Mouse (Mus musculus) midbrain, embryonic 11.5 days (tissue): ENCODE measurements around the gene Vash2. TPM values are rescaled to one million over a fixed set of nuclear protein-coding genes. Genes with fewer than 3 reads are reported as not detected.

Experiments used
- ATAC-seq: fragments of 200-750 bp; cut with Nextera tagmentation; 2 replicates; pipeline ENCODE4 v1.8.0; 2017; ENCODE audit warnings: moderate TSS enrichment, moderate library complexity; ENCODE audit not compliant: low FRiP score
- DNase-seq: peaks from one replicate; pipeline ENCODE4 v3.0.0; 2015; ENCODE audit warnings: low spot score; ENCODE audit errors: missing footprints
- H3K27ac ChIP-seq: fragments of 300-500 bp; sonication (generic); 2 replicates; pipeline ENCODE4 v1.5.1; 2014; ENCODE audit warnings: low read depth, low read length
- H3K27me3 ChIP-seq: fragments of 300-500 bp; sonication (generic); 2 replicates; pipeline ENCODE4 v1.6.1; 2014; ENCODE audit warnings: mild to moderate bottlenecking, low read length, moderate library complexity, mixed read lengths; ENCODE audit not compliant: control insufficient read depth, insufficient read depth
- H3K36me3 ChIP-seq: fragments of 300-500 bp; sonication (generic); 2 replicates; pipeline ENCODE4 v1.6.1; 2014; ENCODE audit warnings: mild to moderate bottlenecking, low read length, moderate library complexity, mixed read lengths; ENCODE audit not compliant: control insufficient read depth, insufficient read depth
- H3K4me1 ChIP-seq: fragments of 300-500 bp; sonication (generic); 2 replicates; pipeline ENCODE4 v1.6.1; 2014; ENCODE audit warnings: low read length; ENCODE audit not compliant: control insufficient read depth, insufficient read depth
- H3K4me2 ChIP-seq: fragments of 300-500 bp; sonication (generic); 2 replicates; pipeline ENCODE4 v1.6.1; 2014; ENCODE audit warnings: mild to moderate bottlenecking, moderate library complexity
- H3K4me3 ChIP-seq: fragments of 300-500 bp; sonication (generic); 2 replicates; pipeline ENCODE4 v1.5.1; 2014; ENCODE audit warnings: low read depth, low read length
- H3K9ac ChIP-seq: fragments of 300-500 bp; sonication (generic); 2 replicates; pipeline ENCODE4 v1.6.1; 2014; ENCODE audit warnings: low read length
- H3K9me3 ChIP-seq: fragments of 300-500 bp; sonication (generic); 2 replicates; pipeline ENCODE4 v1.6.1; 2016; ENCODE audit warnings: low read length; ENCODE audit not compliant: control insufficient read depth
- whole genome bisulfite sequencing: fragments of 180-500 bp; shearing (Covaris S2); extraction: QIAGEN DNeasy Blood & Tissue Kit; methylation state at CpG from one replicate; pipeline ENCODE4 v1.1.7; 2014; 5-methylcytosine and 5-hydroxymethylcytosine counted together
- polyA plus RNA-seq: library from polyadenylated mRNA; unstranded; fragments of >200 nt; fragmentation: Nextera tagmentation; extraction: Ambion mirVana; gene quantifications from 2 replicates; pipeline ENCODE4 v1.2.1, GENCODE M21; 2014

Vash2 gene
- polyA plus RNA-seq, 1 experiment from 2014 or later = 52.8 TPM

- H3K4me1 ChIP-seq = peaks cover 16% of the 10 kb centered on the region
- H3K4me2 ChIP-seq = no peak overlapping the region
- no peak for DNase-seq
- WGBS = 100% methylated on average over 1 of the region's 1 CpGs
- H3K4me3 ChIP-seq = no peak overlapping the region
- no peaks in the 10 kb centered on the region for H3K9me3 ChIP-seq
- H3K27ac ChIP-seq = no peak overlapping the region
- H3K27me3 ChIP-seq = no peaks in the 10 kb centered on the region
- no peak for ATAC-seq
- H3K9ac ChIP-seq = no peak overlapping the region
- no peaks in the 10 kb centered on the region for H3K36me3 ChIP-seq
Measured at GRCm38 (mm10) chr1:190980470-190980869, 1.4 kb upstream of the Vash2 start.

DNA sequence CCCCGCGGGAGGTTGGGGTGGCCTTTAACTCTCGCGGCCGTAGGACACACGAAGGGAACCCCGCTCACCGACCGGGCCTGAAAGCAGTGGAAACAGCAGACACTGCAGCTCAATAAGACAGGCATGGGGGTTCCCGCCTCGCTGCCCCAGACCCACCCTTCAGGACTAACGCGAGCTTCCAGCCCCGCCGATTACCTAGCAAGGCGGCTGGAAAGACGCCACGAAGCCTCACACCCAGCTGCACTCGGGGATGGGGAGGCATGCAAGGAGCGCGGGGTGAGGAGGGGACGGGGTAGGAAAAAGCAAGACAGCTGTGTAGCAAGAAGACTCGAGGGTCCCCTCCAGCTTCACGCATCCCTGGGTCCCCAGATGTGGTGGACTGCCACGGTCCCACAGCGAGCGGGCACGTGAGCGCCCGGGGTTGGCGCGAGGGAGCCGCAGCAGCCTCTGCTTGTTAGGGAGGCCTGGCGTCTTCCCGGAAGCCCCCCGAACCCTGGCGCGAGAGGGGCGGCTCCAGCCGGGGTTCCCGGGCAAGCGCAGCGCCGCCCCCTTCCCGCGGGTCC, 504 bp downstream of the Vash2 start:
- ATAC-seq (peak; percentile 77), DNase-seq (peak; percentile 95)
- Histone ChIP-seq H3K4me2 (peak overlapping the region; percentile 99), H3K27ac (peak overlapping the region; percentile 80), H3K9me3 (no peaks in the 10 kb centered on the region), H3K27me3 (no peaks in the 10 kb centered on the region), H3K4me3 (peak overlapping the region; percentile 65), H3K4me1 (peaks cover 16% of the 10 kb centered on the region), H3K36me3 (0 out of 2 replicates have a peak, but pooled peaks cover 3% of the 10 kb centered on the region), H3K9ac (peak overlapping the region; percentile 90)
- WGBS = under 1% methylated on average over 46 of the region's 46 CpGs

GRCm38 (mm10) chr1:190978001-190978400, 1.1 kb downstream of the Vash2 start:
- Histone ChIP-seq H3K36me3 (0 out of 2 replicates have a peak, but pooled peaks cover 3% of the 10 kb centered on the region), H3K27ac (no peak overlapping the region), H3K4me2 (peak overlapping the region; percentile 99), H3K27me3 (no peaks in the 10 kb centered on the region), H3K9me3 (no peaks in the 10 kb centered on the region), H3K4me1 (peaks cover 16% of the 10 kb centered on the region), H3K9ac (peak overlapping the region; percentile 90), H3K4me3 (peak overlapping the region; percentile 65)
- ATAC-seq (peak; percentile 17), DNase-seq (peak; percentile 94)
- under 1% methylated on average over 22 of the region's 22 CpGs for WGBS

- Histone ChIP-seq H3K27me3 (no peaks in the 10 kb centered on the region), H3K36me3 (0 out of 2 replicates have a peak, but pooled peaks cover 3% of the 10 kb centered on the region), H3K9ac (peak overlapping the region; percentile 90), H3K27ac (no peak overlapping the region), H3K4me3 (peak overlapping the region; percentile 65), H3K4me1 (peaks cover 16% of the 10 kb centered on the region), H3K9me3 (no peaks in the 10 kb centered on the region), H3K4me2 (peak overlapping the region; percentile 99)
- no peak for DNase-seq
- WGBS = 62% methylated on average over 11 of the region's 11 CpGs
- no peak for ATAC-seq
Measured at GRCm38 (mm10) chr1:190976887-190977573, 2.1 kb downstream of the Vash2 start.

DNA sequence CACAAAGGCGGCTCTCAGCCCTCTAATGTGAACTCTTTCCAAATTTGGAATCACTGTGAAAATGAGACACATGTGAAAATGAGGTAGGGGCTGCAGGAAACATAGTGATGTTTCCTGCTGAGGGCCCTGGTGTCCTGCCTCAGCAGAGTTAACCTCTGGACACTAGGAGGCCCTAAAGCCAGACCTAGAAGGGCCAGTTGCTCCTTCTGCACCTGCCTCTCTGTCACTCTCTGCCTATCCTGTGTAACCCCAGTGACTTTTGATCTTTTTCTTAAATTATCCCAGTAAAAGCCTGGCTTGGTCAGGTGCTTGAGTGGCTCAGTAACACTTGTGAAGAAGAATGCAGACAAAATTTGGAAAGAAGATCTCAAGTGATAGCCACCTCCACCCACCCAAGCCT, 4.3 kb downstream of the Vash2 start:
- ATAC-seq = no peak
- Histone ChIP-seq H3K9ac (no peak overlapping the region), H3K27ac (no peak overlapping the region), H3K4me2 (no peak overlapping the region), H3K4me3 (no peak overlapping the region), H3K36me3 (0 out of 2 replicates have a peak, but pooled peaks cover 3% of the 10 kb centered on the region), H3K27me3 (no peaks in the 10 kb centered on the region), H3K4me1 (peaks cover 16% of the 10 kb centered on the region), H3K9me3 (no peaks in the 10 kb centered on the region)
- no peak for DNase-seq
- WGBS = 89% methylated on average over 1 of the region's 1 CpGs

- Histone ChIP-seq H3K4me1 (peaks cover 16% of the 10 kb centered on the region), H3K9me3 (no peaks in the 10 kb centered on the region), H3K4me2 (no peak overlapping the region), H3K27me3 (no peaks in the 10 kb centered on the region), H3K9ac (no peak overlapping the region), H3K27ac (no peak overlapping the region), H3K36me3 (peaks cover 3% of the 10 kb centered on the region; the same call in 1 of the 2 replicates), H3K4me3 (no peak overlapping the region)
- ATAC-seq (no peak), DNase-seq (no peak)
- WGBS = 91% methylated on average over 8 of the region's 8 CpGs
Measured at GRCm38 (mm10) chr1:190974191-190974590, 4.9 kb downstream of the Vash2 start.

DNA sequence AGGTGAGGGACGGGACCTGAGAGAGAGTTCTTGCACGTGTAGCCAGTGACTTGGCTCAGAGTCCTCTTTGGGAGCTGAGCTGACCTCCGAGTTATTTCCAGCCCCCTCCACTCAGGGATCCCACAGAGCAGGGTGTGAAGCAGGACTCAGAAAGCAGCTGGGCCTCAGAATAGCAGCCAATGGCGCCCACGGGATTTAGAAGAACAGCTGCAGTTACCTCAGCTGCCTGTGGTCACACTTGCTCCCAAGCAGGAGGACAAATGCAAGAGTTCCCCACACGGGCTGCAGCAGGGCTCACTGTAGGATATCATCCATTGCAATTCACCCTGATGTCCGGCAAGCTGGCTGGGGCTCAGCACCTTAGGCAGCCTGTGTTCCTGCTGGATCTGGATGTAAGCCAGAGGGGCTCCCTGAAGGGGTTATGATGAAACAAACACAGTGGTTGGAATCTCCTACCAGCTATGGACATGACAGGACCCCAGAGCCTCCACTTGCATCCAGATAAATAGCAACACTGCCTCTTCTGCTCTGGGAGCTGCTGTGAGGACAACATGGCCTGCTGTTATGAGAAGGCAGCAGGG, 6.4 kb downstream of the Vash2 start:
- DNase-seq (no peak), ATAC-seq (no peak)
- no peak overlapping the region for H3K27ac ChIP-seq
- H3K27me3 ChIP-seq = no peaks in the 10 kb centered on the region
- H3K9me3 ChIP-seq = no peaks in the 10 kb centered on the region
- H3K36me3 ChIP-seq = peaks cover 5% of the 10 kb centered on the region; the same call in 1 of the 2 replicates
- WGBS = 76% methylated on average over 7 of the region's 7 CpGs
- H3K4me2 ChIP-seq = no peak overlapping the region
- peaks cover 10% of the 10 kb centered on the region for H3K4me1 ChIP-seq
- H3K4me3 ChIP-seq = no peak overlapping the region
- no peak overlapping the region for H3K9ac ChIP-seq

GRCm38 (mm10) chr1:190971708-190972610, 7.1 kb downstream of the Vash2 start:
- H3K4me1 ChIP-seq = peaks cover 3% of the 10 kb centered on the region
- no peak overlapping the region for H3K9ac ChIP-seq
- H3K27ac ChIP-seq = no peak overlapping the region
- H3K27me3 ChIP-seq = no peaks in the 10 kb centered on the region
- 92% methylated on average over 14 of the region's 14 CpGs for WGBS
- no peak for DNase-seq
- H3K36me3 ChIP-seq = peaks cover 5% of the 10 kb centered on the region; the same call in 1 of the 2 replicates
- H3K4me3 ChIP-seq = no peak overlapping the region
- ATAC-seq = no peak
- H3K9me3 ChIP-seq = no peaks in the 10 kb centered on the region
- no peak overlapping the region for H3K4me2 ChIP-seq
